Mouse (Mus musculus) small intestine, adult 2 months (tissue): Measurements from ENCODE around the gene Sv2c.

Source experiments
- CTCF ChIP-seq: fragments of 200-500 bp; IDR thresholded peaks from 2 replicates; pipeline ENCODE4 v1.5.1; 2012; ENCODE audit warnings: low read depth, mild to moderate bottlenecking, control low read depth, inconsistent platforms, low read length, moderate library complexity, mixed read lengths; ENCODE audit not compliant: insufficient replicate concordance, insufficient read length; ENCODE audit errors: extremely low read depth
- POLR2A ChIP-seq: fragments of 200-500 bp; IDR thresholded peaks from 2 replicates; pipeline ENCODE4 v1.6.1; 2012; ENCODE audit warnings: low read depth, mild to moderate bottlenecking, control low read depth, inconsistent platforms, low read length, moderate library complexity

- TF ChIP-seq CTCF (no peak), POLR2A (no peak)
Measured at GRCm38 (mm10) chr13:95965596-95965995, 166.8 kb downstream of the Sv2c start.
